Mouse (Mus musculus) neural tube, embryonic 12.5 days (tissue): Measurements from ENCODE around the gene Sqstm1. TPM values are rescaled to one million over a fixed set of nuclear protein-coding genes. Genes with fewer than 3 reads are reported as not detected.

Experiments used
- ATAC-seq: fragments of 200-750 bp; cut with Nextera tagmentation; 2 replicates; pipeline ENCODE4 v1.8.0; 2017; ENCODE audit warnings: low read depth, mild to moderate bottlenecking, moderate TSS enrichment, moderate library complexity; ENCODE audit not compliant: low FRiP score
- H3K27ac ChIP-seq: fragments of 300-500 bp; sonication (generic); 2 replicates; pipeline ENCODE4 v1.5.1; 2016
- H3K27me3 ChIP-seq: fragments of 300-500 bp; sonication (generic); replicated peaks from 2 replicates; pipeline ENCODE4 v1.6.1; 2016; ENCODE audit warnings: mild to moderate bottlenecking
- H3K36me3 ChIP-seq: fragments of 300-500 bp; sonication (generic); 2 replicates; pipeline ENCODE4 v1.6.1; 2016; ENCODE audit warnings: mild to moderate bottlenecking
- H3K4me1 ChIP-seq: fragments of 300-500 bp; sonication (generic); 2 replicates; pipeline ENCODE4 v1.6.1; 2016
- H3K4me2 ChIP-seq: fragments of 300-500 bp; sonication (generic); replicated peaks from 2 replicates; pipeline ENCODE4 v1.6.1; 2016; ENCODE audit warnings: mild to moderate bottlenecking
- H3K4me3 ChIP-seq: fragments of 300-500 bp; sonication (generic); 2 replicates; pipeline ENCODE4 v1.5.1; 2016
- H3K9ac ChIP-seq: fragments of 300-500 bp; sonication (generic); 2 replicates; pipeline ENCODE4 v1.6.1; 2016; ENCODE audit warnings: mild to moderate bottlenecking
- H3K9me3 ChIP-seq: fragments of 300-500 bp; sonication (generic); 2 replicates; pipeline ENCODE4 v1.6.1; 2016; ENCODE audit warnings: mild to moderate bottlenecking
- whole genome bisulfite sequencing: fragments of 180-500 bp; shearing (Covaris S2); methylation state at CpG from one replicate; pipeline ENCODE4 v1.1.7; 2016; 5-methylcytosine and 5-hydroxymethylcytosine counted together
- polyA plus RNA-seq: library from polyadenylated mRNA; unstranded; fragments of >200 nt; fragmentation: Nextera tagmentation; extraction: Ambion mirVana; gene quantifications from 2 replicates; pipeline ENCODE4 v1.2.1, GENCODE M21; 2016

Sqstm1 gene
- 241 and 245 TPM in 2 replicates for polyA plus RNA-seq

DNA sequence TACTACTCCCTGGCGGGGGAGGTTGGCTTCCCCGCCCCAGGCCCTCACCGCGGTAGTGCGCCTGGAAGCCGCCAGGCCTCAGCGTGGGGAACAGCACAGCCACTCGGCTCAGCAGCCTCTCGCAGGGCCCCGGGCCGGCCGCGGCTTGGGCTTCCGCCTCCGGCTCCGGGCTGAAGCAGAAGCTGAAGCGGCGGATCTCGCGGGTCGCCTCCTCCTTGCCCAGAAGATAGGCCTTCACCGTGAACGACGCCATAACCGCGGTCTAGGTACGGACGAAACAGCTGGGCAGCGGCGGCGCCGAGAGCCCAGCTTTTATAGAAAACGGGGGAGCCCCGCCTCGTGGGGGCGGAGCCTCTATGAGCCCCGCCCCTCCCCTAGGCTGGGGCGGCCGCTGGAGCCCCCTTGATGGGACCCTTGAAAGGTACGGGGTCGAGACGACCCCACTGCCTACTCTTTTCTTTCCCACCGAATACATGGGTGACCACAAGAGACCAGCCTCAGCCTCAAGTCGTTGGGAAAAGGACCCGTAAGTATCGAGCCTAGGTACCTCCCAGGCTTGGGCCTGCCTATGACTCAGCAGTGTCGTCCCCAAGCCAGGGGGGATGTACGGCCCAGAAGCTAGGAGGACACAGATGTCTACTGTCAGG, at the start of gene Sqstm1, which contains the start of gene Mgat4b:
Sqstm1 (minus strand) TSS at position 323 of the 647 bp plus-strand sequence.
Mgat4b (plus strand) TSS at position 386 of the 647 bp plus-strand sequence.
- H3K4me3 ChIP-seq: peak within 1 kb of the TSS; percentile 89
- H3K27ac ChIP-seq: peak within 1 kb of the TSS; percentile 97
- H3K36me3 ChIP-seq: peaks cover 21% of the 10 kb centered on the region
- no peaks in the 10 kb centered on the region for H3K27me3 ChIP-seq
- peaks cover 12% of the 10 kb centered on the region for H3K4me1 ChIP-seq
- peak; percentile 80 for ATAC-seq
- WGBS: under 1% methylated on average over 48 of the region's 48 CpGs
- peak within 1 kb of the TSS; percentile 65 for H3K4me2 ChIP-seq
- H3K9me3 ChIP-seq: no peaks in the 10 kb centered on the region
- peak within 1 kb of the TSS; percentile 91 for H3K9ac ChIP-seq

GRCm38 (mm10) chr11:50258310-50258709, 47.7 kb upstream of the Sqstm1 start:
- Histone ChIP-seq H3K9ac (no peak overlapping the region), H3K27ac (no peak overlapping the region), H3K36me3 (peaks cover 77% of the 10 kb centered on the region), H3K4me1 (no peaks in the 10 kb centered on the region), H3K9me3 (no peaks in the 10 kb centered on the region), H3K4me3 (no peak overlapping the region), H3K27me3 (no peaks in the 10 kb centered on the region), H3K4me2 (no peak overlapping the region)
- ATAC-seq: no peak
- WGBS: 85% methylated on average over 7 of the region's 7 CpGs

- WGBS: 88% methylated on average over 7 of the region's 7 CpGs
- no peak for ATAC-seq
- H3K4me1 ChIP-seq: peaks cover 5% of the 10 kb centered on the region; the same call in 1 of the 2 replicates
- no peak overlapping the region for H3K9ac ChIP-seq
- H3K4me3 ChIP-seq: no peak overlapping the region
- H3K4me2 ChIP-seq: no peak overlapping the region
- H3K27ac ChIP-seq: no peak overlapping the region
- no peaks in the 10 kb centered on the region for H3K27me3 ChIP-seq
- no peaks in the 10 kb centered on the region for H3K9me3 ChIP-seq
- peaks cover 60% of the 10 kb centered on the region for H3K36me3 ChIP-seq
Measured at GRCm38 (mm10) chr11:50256615-50257014, 46.0 kb upstream of the Sqstm1 start.

- WGBS: 81% methylated on average over 12 of the region's 12 CpGs
Measured at GRCm38 (mm10) chr11:50254010-50254580, 43.5 kb upstream of the Sqstm1 start.

GRCm38 (mm10) chr11:50253393-50253792, 42.8 kb upstream of the Sqstm1 start:
- Histone ChIP-seq H3K4me3 (no peak overlapping the region), H3K27ac (no peak overlapping the region), H3K9me3 (no peaks in the 10 kb centered on the region), H3K4me2 (no peak overlapping the region), H3K4me1 (peaks cover 5% of the 10 kb centered on the region; the same call in 1 of the 2 replicates), H3K27me3 (no peaks in the 10 kb centered on the region), H3K36me3 (peaks cover 29% of the 10 kb centered on the region), H3K9ac (no peak overlapping the region)
- no peak for ATAC-seq
- 69% methylated on average over 1 of the region's 1 CpGs for WGBS

More at GRCm38 (mm10) chr11:50254010-50254580, 43.5 kb upstream of the Sqstm1 start:
- Histone ChIP-seq H3K4me3 (no peak overlapping the region), H3K4me1 (peaks cover 5% of the 10 kb centered on the region; the same call in 1 of the 2 replicates), H3K27me3 (no peaks in the 10 kb centered on the region), H3K27ac (no peak overlapping the region), H3K36me3 (peaks cover 36% of the 10 kb centered on the region), H3K4me2 (no peak overlapping the region), H3K9me3 (no peaks in the 10 kb centered on the region), H3K9ac (no peak overlapping the region)
- ATAC-seq: no peak

- Histone ChIP-seq H3K4me2 (no peak overlapping the region), H3K4me3 (no peak overlapping the region), H3K4me1 (peaks cover 5% of the 10 kb centered on the region; the same call in 1 of the 2 replicates), H3K36me3 (peaks cover 23% of the 10 kb centered on the region), H3K9me3 (no peaks in the 10 kb centered on the region), H3K27me3 (no peaks in the 10 kb centered on the region), H3K9ac (no peak overlapping the region), H3K27ac (no peak overlapping the region)
- no peak for ATAC-seq
- 57% methylated on average over 11 of the region's 11 CpGs for WGBS
Measured at GRCm38 (mm10) chr11:50252684-50253265, 42.1 kb upstream of the Sqstm1 start.

DNA sequence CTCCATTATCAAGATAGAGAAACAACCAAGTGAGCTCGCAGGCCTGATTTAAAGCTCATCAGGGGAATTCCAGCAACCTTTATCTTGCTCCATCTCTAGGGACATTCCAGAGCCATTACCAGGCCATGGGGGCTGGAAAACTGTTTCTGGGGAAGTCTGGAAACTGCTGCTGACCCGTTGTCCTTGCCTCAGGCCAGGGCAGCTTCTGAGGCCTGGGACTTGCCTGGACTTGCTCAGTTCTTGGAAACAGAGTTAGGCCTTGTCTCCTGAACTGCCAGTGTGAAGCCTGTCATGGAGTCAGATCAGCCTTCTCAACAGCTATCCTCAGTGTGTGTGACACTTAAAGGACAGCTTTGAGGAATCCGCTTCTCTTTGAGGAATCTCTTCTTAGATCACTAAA, 41.5 kb upstream of the Sqstm1 start:
- WGBS: 57% methylated on average over 3 of the region's 3 CpGs
- H3K36me3 ChIP-seq: peaks cover 17% of the 10 kb centered on the region
- peaks cover 5% of the 10 kb centered on the region; the same call in 1 of the 2 replicates for H3K4me1 ChIP-seq
- H3K4me3 ChIP-seq: no peak overlapping the region
- H3K27me3 ChIP-seq: no peaks in the 10 kb centered on the region
- ATAC-seq: no peak
- no peaks in the 10 kb centered on the region for H3K9me3 ChIP-seq
- no peak overlapping the region for H3K4me2 ChIP-seq
- no peak overlapping the region for H3K27ac ChIP-seq
- H3K9ac ChIP-seq: no peak overlapping the region

- 86% methylated on average over 7 of the region's 7 CpGs for WGBS
- no peak overlapping the region for H3K9ac ChIP-seq
Measured at GRCm38 (mm10) chr11:50248473-50249171, 38.0 kb upstream of the Sqstm1 start.

DNA sequence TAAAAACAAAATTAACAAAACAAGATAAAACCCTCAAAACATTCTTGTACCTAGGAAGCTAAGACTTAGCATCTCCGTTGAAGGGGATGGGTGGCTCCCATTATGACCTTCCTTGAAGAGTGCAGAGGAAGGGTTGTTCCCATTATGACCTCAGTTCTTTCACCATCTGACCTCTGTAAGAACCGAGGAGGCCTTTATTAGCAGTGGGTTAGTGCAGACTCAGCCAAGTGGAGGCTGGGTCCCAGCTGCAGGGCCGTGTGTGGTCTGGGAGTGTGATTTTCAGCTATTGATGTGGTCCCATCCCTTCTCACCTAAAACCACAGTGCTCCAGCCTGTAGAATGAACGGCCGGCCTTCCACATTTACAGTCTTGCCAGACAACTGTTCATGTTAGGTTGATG, 34.6 kb upstream of the Sqstm1 start:
- Histone ChIP-seq H3K27ac (no peak overlapping the region), H3K36me3 (no peaks in the 10 kb centered on the region), H3K4me3 (no peak overlapping the region), H3K27me3 (no peaks in the 10 kb centered on the region), H3K4me1 (no peaks in the 10 kb centered on the region), H3K4me2 (no peak overlapping the region), H3K9ac (no peak overlapping the region), H3K9me3 (no peaks in the 10 kb centered on the region)
- ATAC-seq: no peak
- WGBS: 73% methylated on average over 5 of the region's 5 CpGs

More at GRCm38 (mm10) chr11:50248473-50249171, 38.0 kb upstream of the Sqstm1 start:
- no peaks in the 10 kb centered on the region for H3K27me3 ChIP-seq
- H3K4me2 ChIP-seq: no peak overlapping the region
- peaks cover 5% of the 10 kb centered on the region; the same call in 1 of the 2 replicates for H3K4me1 ChIP-seq
- ATAC-seq: no peak
- no peak overlapping the region for H3K27ac ChIP-seq
- H3K9me3 ChIP-seq: no peaks in the 10 kb centered on the region
- no peaks in the 10 kb centered on the region for H3K36me3 ChIP-seq
- H3K4me3 ChIP-seq: no peak overlapping the region

DNA sequence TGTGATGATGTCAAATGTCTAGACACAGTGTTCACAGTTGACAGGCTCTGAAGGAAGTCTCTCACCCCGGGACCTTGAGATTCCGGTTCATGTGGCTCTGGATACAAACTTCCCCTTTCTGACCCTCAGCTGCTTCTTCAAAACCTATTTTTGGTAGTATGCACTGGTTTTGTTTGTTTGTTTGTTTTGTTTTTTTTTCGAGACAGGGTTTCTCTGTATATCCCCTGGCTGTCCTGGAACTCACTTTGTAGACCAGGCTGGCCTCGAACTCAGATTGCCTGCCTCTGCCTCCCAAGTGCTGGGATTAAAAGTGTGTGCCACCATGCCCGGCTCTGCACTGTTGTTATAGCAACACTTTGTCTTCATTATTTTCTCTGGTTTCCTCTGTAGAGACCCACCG, 33.3 kb upstream of the Sqstm1 start:
- Histone ChIP-seq H3K9me3 (no peaks in the 10 kb centered on the region), H3K36me3 (no peaks in the 10 kb centered on the region), H3K4me3 (no peak overlapping the region), H3K4me1 (no peaks in the 10 kb centered on the region), H3K27ac (no peak overlapping the region), H3K27me3 (peaks cover 8% of the 10 kb centered on the region; the same call in 1 of the 2 replicates), H3K9ac (no peak overlapping the region), H3K4me2 (no peak overlapping the region)
- 84% methylated on average over 6 of the region's 6 CpGs for WGBS
- ATAC-seq: no peak

- H3K36me3 ChIP-seq: no peaks in the 10 kb centered on the region
- peaks cover 10% of the 10 kb centered on the region for H3K4me1 ChIP-seq
- no peak overlapping the region for H3K9ac ChIP-seq
- H3K9me3 ChIP-seq: no peaks in the 10 kb centered on the region
- H3K4me3 ChIP-seq: no peak overlapping the region
- no peak overlapping the region for H3K27ac ChIP-seq
- 87% methylated on average over 7 of the region's 7 CpGs for WGBS
- H3K27me3 ChIP-seq: peaks cover 30% of the 10 kb centered on the region
- ATAC-seq: no peak
- H3K4me2 ChIP-seq: no peak overlapping the region
Measured at GRCm38 (mm10) chr11:50240235-50240911, 29.7 kb upstream of the Sqstm1 start.
